Mouse (Mus musculus): ENCODE data around the gene AC161166.1. TPM values are rescaled to one million over a fixed set of nuclear protein-coding genes. Genes with fewer than 3 reads are reported as not detected.

The AC161166.1 gene
- total RNA-seq, 2 experiments from 2014 or later, result not detected

DNA sequence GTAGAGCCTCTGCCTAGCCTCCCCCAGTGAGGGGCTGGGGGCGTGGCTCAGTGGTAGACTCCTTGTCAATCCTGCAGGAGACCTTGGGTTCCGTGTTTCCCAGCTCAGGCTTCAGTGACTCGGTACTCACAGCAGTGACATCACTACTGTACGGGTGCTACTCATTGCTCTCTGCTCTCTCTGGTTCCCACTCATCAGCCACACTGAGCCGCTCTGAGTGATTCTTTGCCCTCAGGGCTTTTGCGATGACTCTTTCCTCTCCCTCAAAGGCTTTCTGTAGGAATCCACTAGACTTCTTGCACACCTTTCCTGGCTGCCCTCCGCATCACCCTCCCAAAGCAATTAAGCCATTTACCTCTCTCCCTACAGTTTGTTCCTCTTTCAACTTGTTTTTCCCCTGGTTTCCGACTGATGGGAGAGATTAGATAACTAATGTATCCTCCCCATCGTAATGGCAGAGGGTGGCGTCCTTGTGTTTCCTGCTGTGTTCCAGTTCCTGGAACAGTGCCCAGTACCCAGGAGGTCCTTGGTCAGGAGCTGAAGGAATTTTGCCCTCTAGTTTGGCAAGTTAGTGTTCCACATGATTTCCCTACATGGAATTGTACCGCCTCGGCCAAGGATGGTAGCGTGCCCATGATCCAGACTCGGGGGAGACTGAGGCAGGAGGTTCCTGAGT lies 50.7 kb downstream of the AC161166.1 start:
- DNase-seq, result no peak

Other genes with a start within 250 kb of the AC161166.1 start
- 10 to 100 TPM; 12.3 to 13.9 TPM for gene Zfp93, start 242.0 kb downstream of the AC161166.1 start, total RNA-seq (2021)
- gene Zfp61, start 211.2 kb downstream of the AC161166.1 start, total RNA-seq (2021), result 10 to 100 TPM; 23.6 to 25.6 TPM
- gene Zfp94, start 195.8 kb downstream of the AC161166.1 start, total RNA-seq (2021), result 10 to 100 TPM; 12.2 to 14.8 TPM
- not detected for gene Tescl, start 178.5 kb downstream of the AC161166.1 start, total RNA-seq (2021)
- not detected for gene Lypd5, start 163.3 kb downstream of the AC161166.1 start, total RNA-seq (2021)
- gene Kcnn4, start 142.2 kb downstream of the AC161166.1 start, total RNA-seq (2021), result under 1 TPM; 0.17 to 0.48 TPM
- gene Smg9, start 112.8 kb downstream of the AC161166.1 start, total RNA-seq (2021), result 10 to 100 TPM; 33.8 to 39.0 TPM
- gene Irgc1, start 60.2 kb downstream of the AC161166.1 start, total RNA-seq (2021), result not detected
- under 1 TPM in 1 of 2 experiments, not detected in 1; 0.68 TPM for gene Plaur, start 50.0 kb downstream of the AC161166.1 start, total RNA-seq (2021)
- 100 to 1,000 TPM; 137 to 142 TPM for gene Cadm4, start 30.4 kb downstream of the AC161166.1 start, total RNA-seq (2021)
- gene Zfp428, start 5.4 kb downstream of the AC161166.1 start, total RNA-seq (2021), result 10 to 100 TPM; 36.2 to 42.1 TPM
- gene Irgq, start 18.2 kb upstream of the AC161166.1 start, total RNA-seq (2021), result 10 to 100 TPM; 67.7 to 69.6 TPM
- not detected for gene Pinlyp, start 33.7 kb upstream of the AC161166.1 start, total RNA-seq (2021)
- 10 to 100 TPM; 34.2 to 37.7 TPM for gene Xrcc1, start 33.8 kb upstream of the AC161166.1 start, total RNA-seq (2021)
- 10 to 100 TPM in 1 of 2 experiments, 1 to 10 TPM in 1; 10.0 to 12.0 TPM for gene Ethe1, start 75.1 kb upstream of the AC161166.1 start, total RNA-seq (2021)
- 1 to 10 TPM; 4.7 to 5.7 TPM for gene Zfp575, start 75.2 kb upstream of the AC161166.1 start, total RNA-seq (2021)
- under 1 TPM in 1 of 2 experiments, not detected in 1; 0.30 TPM for gene Phldb3, start 98.3 kb upstream of the AC161166.1 start, total RNA-seq (2021)
- gene Lypd3, start 124.1 kb upstream of the AC161166.1 start, total RNA-seq (2021), result under 1 TPM; 0.40 to 0.68 TPM
- gene Tex101, start 164.2 kb upstream of the AC161166.1 start, total RNA-seq (2021), result not detected
- gene BC049730, start 196.8 kb upstream of the AC161166.1 start, total RNA-seq (2021), result not detected
- gene Gm4763, start 214.5 kb upstream of the AC161166.1 start, total RNA-seq (2021), result not detected
- gene Cd177, start 247.9 kb upstream of the AC161166.1 start, total RNA-seq (2021), result not detected

Data from layer of hippocampus, postnatal 36 days (tissue).